Mouse (Mus musculus): Measurements from ENCODE around the gene Zp3r. TPM values are rescaled to one million over a fixed set of nuclear protein-coding genes. Genes with fewer than 3 reads are reported as not detected.

Zp3r gene
- total RNA-seq, 2 experiments from 2014 or later, result not detected

Other genes starting within 250 kb of the Zp3r start
- 1 to 10 TPM in 1 of 2 experiments, under 1 TPM in 1; 0.67 to 1.4 TPM for gene Cd55b, start 206.6 kb downstream of the Zp3r start, total RNA-seq (2021)
- gene Cd55, start 166.9 kb downstream of the Zp3r start, total RNA-seq (2021), result 10 to 100 TPM; 42.9 to 59.3 TPM
- not detected for gene C4bp, start 32.0 kb upstream of the Zp3r start, total RNA-seq (2021)
- gene Gm29427, start 86.2 kb upstream of the Zp3r start, total RNA-seq (2021), result not detected
- 1 to 10 TPM; 3.0 to 3.9 TPM for gene Yod1, start 87.7 kb upstream of the Zp3r start, total RNA-seq (2021)
- gene Pfkfb2, start 99.6 kb upstream of the Zp3r start, total RNA-seq (2021), result 10 to 100 TPM in 1 of 2 experiments, 1 to 10 TPM in 1; 9.6 to 12.8 TPM
- under 1 TPM; 0.15 to 0.30 TPM for gene AA986860, start 102.4 kb upstream of the Zp3r start, total RNA-seq (2021)
- under 1 TPM in 1 of 2 experiments, not detected in 1; 0.27 TPM for gene Fcamr, start 171.3 kb upstream of the Zp3r start, total RNA-seq (2021)
- gene Pigr, start 197.1 kb upstream of the Zp3r start, total RNA-seq (2021), result under 1 TPM in 1 of 2 experiments, not detected in 1; 0.13 TPM
- gene Fcmr, start 236.0 kb upstream of the Zp3r start, total RNA-seq (2021), result not detected